Mouse (Mus musculus): ENCODE results near the gene Pde1c. TPM values are rescaled to one million over a fixed set of nuclear protein-coding genes. Genes with fewer than 3 reads are reported as not detected.

Pde1c gene
- polyA plus RNA-seq, 1 experiment, result 0.20 TPM

DNA sequence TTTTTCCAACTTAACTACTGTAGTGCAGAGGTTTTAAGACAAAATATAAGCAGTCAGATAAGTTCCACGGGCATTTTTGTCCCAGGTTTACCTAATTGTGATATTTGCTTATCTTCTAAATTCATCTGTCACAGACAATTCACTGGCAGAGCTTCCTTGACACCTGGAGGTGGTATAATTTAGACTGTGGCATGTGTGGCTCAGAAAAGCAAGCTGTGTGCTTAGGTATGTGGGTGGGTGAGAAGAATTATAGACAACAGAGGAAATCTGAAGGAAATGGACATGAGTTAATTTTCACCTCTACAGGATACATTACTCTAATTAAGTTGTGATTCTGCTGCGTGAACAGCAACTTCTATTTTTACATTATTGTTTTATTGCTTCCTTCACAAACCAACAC is 400.2 kb downstream of the Pde1c start:
- Histone ChIP-seq H3K4me1 (ENCODE audit: control insufficient read depth, insufficient read depth, insufficient read length, low read length) (no peaks in the 10 kb centered on the region), H3K27ac (replicated peaks; ENCODE audit: low read depth, low read length) (no peak overlapping the region)

DNA sequence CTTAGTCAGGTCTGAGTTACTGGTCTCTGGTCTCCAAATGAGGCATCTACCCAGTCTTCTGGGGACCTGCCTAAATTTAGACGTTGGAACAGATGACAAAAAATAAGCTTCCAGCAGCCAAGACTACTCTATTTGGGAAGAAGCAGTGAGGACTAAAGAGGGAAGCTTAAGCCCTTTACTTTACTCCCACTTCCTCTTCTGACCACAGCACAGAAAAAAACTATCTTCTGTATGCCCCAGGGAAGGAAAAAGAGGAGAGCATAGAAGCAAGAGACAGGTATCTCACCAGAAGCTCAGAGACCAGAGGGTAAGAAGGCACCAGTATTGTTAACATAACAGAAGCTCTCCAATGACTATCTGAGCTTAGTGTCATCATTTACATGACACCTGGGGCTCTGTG is 410.7 kb downstream of the Pde1c start:
- Histone ChIP-seq H3K4me1 (ENCODE audit: control insufficient read depth, insufficient read depth, insufficient read length, low read length) (no peaks in the 10 kb centered on the region), H3K4me3 (ENCODE audit: insufficient read depth, low read depth, low read length) (no peak overlapping the region), H3K27ac (replicated peaks; ENCODE audit: low read depth, low read length) (no peak overlapping the region)

More for the DNA sequence above, 400.2 kb downstream of the Pde1c start:
- H3K4me3 ChIP-seq (ENCODE audit: insufficient read depth, low read depth, low read length), result no peak overlapping the region

DNA sequence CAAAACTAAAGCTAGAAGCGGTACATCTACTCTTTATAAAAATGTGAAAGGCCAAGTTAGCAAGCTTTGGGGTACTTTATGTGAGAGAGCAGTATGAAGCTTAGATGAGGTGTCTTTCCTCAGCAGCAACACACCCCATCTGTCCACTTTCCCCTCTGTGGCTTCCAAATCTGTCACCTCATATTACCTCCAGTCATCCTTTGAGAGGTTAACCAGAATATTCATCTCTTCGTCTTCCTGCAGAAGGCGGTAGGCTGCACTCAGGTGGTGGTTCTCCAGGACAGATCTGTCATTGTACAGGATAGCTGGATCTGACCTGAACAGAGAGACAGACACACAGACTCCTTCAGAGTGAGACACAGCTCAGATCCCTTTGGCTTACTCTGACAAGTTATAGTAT is 412.1 kb downstream of the Pde1c start:
- peak overlapping the region; percentile 21; the same call in 1 of the 2 replicates for H3K27ac ChIP-seq (replicated peaks; ENCODE audit: low read depth, low read length)
- H3K4me1 ChIP-seq (ENCODE audit: control insufficient read depth, insufficient read depth, insufficient read length, low read length), result no peaks in the 10 kb centered on the region
- no peak overlapping the region for H3K4me3 ChIP-seq (ENCODE audit: insufficient read depth, low read depth, low read length)

DNA sequence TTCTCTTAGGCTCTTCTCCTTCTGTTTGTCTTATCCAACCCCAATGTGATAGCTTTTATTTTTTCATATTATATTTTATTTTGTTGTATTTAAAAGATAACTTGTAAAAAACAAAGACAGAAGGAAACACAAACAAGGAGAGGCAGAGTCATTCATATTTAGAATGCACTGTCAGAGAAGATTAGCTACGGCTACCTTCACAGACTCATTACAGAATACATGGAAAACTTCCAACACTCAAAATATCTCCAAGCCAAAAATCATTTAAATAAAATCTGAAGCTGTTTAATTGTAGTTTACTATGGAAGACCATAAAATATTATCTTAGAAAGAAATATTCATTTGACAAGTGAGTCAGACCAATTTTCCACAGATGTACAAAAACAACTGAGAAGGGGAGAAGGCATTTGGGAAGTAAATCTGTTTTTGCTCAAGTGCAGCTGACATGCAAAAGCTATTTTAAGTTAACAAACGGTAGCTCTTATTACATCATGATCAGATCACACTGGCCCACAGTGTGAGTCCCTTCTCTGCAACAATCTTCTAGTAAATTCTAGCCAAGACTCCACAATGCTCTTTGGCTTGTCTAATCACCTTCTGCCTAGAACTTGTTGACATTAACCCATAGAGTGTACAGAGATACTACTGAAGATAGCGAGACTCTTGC is 438.3 kb downstream of the Pde1c start:
- Histone ChIP-seq H3K4me3 (ENCODE audit: insufficient read depth, low read depth, low read length) (no peak overlapping the region), H3K4me1 (ENCODE audit: control insufficient read depth, insufficient read depth, insufficient read length, low read length) (no peaks in the 10 kb centered on the region), H3K27ac (replicated peaks; ENCODE audit: low read depth, low read length) (no peak overlapping the region)

DNA sequence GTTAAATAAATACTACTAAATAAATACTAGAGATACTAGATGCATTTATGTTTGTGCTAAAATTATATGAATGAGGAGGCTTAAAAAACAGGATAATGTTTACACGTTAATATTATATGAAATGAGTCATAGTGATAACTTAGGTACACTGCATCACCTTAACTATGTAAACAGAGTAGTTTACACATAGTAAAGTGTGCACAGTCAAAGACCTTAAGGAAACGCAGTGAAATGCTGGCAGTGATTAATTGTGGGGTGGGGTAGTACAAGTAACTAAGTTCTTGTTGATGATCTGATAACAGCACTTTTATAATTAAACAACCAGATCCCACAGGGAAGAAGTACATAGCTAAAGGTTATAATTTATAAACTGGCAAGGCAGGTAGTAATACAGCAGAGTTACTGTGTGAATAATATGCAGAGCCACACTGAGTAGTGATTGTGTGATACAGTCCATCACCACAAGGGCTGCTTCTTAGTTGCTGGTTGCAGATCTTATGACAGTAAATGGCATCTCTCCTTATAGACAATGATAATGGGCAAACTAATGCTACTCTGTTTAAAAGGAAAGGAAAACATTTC is 469.3 kb downstream of the Pde1c start:
- no peak overlapping the region for H3K27ac ChIP-seq (replicated peaks; ENCODE audit: low read depth, low read length)
- H3K4me1 ChIP-seq (ENCODE audit: control insufficient read depth, insufficient read depth, insufficient read length, low read length), result no peaks in the 10 kb centered on the region
- no peak overlapping the region for H3K4me3 ChIP-seq (ENCODE audit: insufficient read depth, low read depth, low read length)

DNA sequence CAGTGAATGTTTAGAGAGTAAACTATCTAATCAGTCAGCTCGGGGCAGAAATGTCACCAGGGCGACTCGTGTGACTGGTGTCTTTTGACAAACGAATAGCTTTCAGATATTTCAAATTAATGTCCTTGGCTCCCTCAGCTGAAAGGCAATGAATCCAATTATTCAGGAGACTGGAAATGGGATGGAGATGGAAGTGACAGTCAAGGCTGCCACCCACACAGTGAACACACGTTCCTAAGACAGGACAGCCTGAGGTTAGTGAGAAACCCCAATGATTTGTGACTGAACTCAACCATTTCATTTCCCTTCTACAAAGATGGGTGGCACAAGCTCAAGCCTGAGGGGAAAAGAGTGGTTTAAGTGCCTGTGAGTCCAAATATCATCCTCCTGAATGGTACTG is 470.5 kb downstream of the Pde1c start:
- H3K4me3 ChIP-seq (ENCODE audit: insufficient read depth, low read depth, low read length), result no peak overlapping the region
- no peak overlapping the region for H3K27ac ChIP-seq (replicated peaks; ENCODE audit: low read depth, low read length)
- H3K4me1 ChIP-seq (ENCODE audit: control insufficient read depth, insufficient read depth, insufficient read length, low read length), result no peaks in the 10 kb centered on the region

DNA sequence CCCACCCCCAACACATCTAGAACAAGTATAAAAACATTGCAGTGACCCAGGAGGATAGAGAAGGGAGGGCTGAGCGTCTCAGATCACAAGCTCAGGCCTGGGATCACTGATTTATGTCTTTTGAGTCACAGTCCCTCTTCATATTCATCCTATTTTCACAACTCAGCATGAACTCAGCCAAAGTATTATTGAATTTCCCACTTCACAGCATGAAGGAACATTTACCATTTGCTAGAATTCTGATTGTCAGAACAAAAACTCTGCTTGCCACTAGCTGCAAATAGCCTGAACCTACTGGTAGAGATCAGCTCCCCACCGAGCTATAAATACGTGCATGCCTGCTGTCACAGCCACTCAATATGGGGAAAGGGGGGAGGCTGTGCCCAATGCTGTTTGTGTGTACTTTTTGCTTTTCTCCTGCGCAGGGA is 492.5 kb downstream of the Pde1c start:
- Histone ChIP-seq H3K27ac (replicated peaks; ENCODE audit: low read depth, low read length) (no peak overlapping the region), H3K4me3 (ENCODE audit: insufficient read depth, low read depth, low read length) (no peak overlapping the region), H3K4me1 (ENCODE audit: control insufficient read depth, insufficient read depth, insufficient read length, low read length) (no peaks in the 10 kb centered on the region)

DNA sequence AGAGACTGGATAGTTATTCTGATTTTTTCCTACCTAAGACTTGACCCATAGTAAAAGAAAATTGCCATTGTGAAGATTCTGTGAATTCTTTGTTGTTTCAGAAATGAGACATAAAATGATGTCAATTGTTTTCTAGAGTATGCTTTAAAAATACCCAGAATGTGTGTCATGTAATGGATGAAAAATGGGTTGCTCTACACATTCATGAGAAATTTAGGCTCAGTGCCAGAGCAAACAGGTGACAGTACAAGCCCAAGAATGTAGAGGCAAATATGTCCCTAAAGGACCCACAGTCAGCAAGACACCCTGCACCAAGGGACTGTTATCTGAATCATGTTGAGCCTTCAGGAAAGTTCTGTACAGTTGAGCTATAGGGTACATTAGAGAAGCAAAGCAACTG is 500.4 kb downstream of the Pde1c start:
- H3K4me3 ChIP-seq (ENCODE audit: insufficient read depth, low read depth, low read length), result no peak overlapping the region
- H3K4me1 ChIP-seq (ENCODE audit: control insufficient read depth, insufficient read depth, insufficient read length, low read length), result no peaks in the 10 kb centered on the region
- H3K27ac ChIP-seq (replicated peaks; ENCODE audit: low read depth, low read length), result no peak overlapping the region

DNA sequence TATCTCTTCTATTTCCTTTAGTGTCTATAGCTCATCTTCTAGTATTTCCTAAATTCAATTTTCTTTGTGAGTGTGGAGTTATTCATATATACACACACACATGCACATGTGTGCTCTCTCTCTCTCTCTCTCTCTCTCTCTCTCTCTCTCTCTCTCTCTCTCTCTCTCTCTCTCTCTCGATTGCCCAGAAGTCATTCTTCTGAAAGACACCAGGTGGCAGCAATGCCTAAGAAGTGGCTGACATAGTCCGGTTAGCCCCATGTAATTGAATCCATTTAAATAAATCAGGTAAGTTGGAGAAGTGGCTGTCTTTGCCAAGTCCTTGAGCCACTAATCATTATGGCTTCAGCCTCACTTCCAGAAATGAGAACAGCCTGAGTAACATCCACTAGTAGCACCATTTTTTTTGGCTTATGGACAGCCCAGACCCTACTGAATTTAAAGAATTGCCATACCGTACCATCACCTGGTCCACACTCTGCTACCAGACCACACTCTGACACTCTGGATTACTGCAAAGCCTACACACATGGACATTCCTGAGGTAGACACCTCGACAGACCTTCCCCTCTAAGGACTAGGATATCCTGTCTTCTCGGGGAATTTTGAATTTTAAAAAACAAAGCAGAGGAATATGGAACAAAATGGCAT is 502.1 kb downstream of the Pde1c start:
- no peak overlapping the region for H3K27ac ChIP-seq (replicated peaks; ENCODE audit: low read depth, low read length)
- no peaks in the 10 kb centered on the region for H3K4me1 ChIP-seq (ENCODE audit: control insufficient read depth, insufficient read depth, insufficient read length, low read length)
- H3K4me3 ChIP-seq (ENCODE audit: insufficient read depth, low read depth, low read length), result no peak overlapping the region

DNA sequence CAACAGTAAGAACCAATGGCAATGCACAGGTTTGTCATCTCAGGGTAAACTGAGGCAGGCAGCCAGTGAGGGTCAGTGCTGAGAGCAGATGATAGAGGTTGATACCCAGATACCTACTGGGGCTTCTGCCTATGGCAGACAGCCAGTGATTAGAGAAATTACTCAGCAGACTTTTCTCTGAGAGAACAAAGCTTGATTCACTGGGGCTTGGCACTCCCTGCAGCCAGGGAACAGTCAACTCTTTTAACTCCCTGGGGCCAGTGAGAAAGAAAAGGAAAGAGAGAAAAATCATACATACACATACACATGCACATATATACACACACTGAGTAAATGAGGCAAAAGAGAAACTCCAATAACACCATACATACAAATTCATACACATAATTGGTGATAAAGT is 505.2 kb downstream of the Pde1c start:
- no peaks in the 10 kb centered on the region for H3K4me1 ChIP-seq (ENCODE audit: control insufficient read depth, insufficient read depth, insufficient read length, low read length)
- H3K4me3 ChIP-seq (ENCODE audit: insufficient read depth, low read depth, low read length), result no peak overlapping the region
- no peak overlapping the region for H3K27ac ChIP-seq (replicated peaks; ENCODE audit: low read depth, low read length)

DNA sequence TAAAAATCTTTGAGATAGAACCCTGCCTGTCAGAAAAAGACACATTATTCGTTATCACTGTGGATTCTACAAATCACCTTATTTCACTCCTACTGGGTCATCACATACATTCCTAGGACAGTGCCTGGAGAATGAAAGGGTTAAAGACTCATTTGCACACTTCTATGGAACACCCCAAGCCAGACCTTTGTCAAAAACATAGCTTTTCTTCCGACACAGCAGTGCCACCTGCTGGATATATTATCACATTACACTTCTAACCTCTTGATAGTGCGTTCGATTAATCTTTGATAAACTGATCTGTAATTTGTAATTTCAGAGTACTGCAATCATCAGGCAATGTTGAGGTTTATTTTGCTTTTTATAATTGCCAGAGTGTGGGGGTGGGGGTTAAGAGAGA is 519.8 kb downstream of the Pde1c start:
- Histone ChIP-seq H3K4me1 (ENCODE audit: control insufficient read depth, insufficient read depth, insufficient read length, low read length) (no peaks in the 10 kb centered on the region), H3K27ac (replicated peaks; ENCODE audit: low read depth, low read length) (no peak overlapping the region), H3K4me3 (ENCODE audit: insufficient read depth, low read depth, low read length) (no peak overlapping the region)

DNA sequence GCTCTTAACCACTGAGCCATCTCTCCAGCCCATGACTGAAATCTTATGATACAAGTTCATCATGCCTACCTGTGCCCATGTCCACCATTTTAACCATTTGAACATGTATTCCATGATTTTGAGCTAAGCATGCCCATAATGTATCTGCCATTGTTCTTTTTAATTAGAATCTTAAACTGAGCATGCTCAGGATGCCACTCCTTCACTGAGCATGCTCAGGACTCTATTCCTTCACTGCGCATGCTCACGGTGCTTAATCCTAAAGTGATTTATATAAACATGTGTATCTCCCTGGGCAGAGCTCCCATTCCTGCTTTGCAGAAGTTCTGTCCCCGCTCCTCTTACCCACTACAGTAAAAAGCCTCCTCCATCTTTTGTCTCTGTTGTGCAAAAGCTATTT is 520.3 kb downstream of the Pde1c start:
- Histone ChIP-seq H3K27ac (replicated peaks; ENCODE audit: low read depth, low read length) (no peak overlapping the region), H3K4me1 (ENCODE audit: control insufficient read depth, insufficient read depth, insufficient read length, low read length) (no peaks in the 10 kb centered on the region), H3K4me3 (ENCODE audit: insufficient read depth, low read depth, low read length) (no peak overlapping the region)

DNA sequence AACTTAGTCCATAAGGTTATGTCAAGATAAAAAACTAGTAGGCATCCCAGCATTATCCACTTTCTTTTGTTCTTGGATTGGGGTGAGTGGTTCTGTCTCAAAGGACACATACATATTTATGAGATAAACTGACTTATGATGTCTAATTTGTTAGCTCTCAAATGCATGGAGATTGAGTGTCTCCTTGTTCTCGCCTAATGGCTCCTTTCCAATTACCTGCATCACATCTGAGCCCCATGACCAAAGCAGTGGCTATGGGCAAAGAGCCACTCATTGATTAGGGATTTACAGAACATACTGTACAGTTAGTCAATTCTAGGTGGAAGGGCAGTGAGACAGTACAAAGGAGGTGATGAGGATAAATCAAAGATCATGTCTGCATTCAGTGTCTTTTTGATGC is 524.2 kb downstream of the Pde1c start:
- no peaks in the 10 kb centered on the region for H3K4me1 ChIP-seq (ENCODE audit: control insufficient read depth, insufficient read depth, insufficient read length, low read length)
- H3K27ac ChIP-seq (replicated peaks; ENCODE audit: low read depth, low read length), result no peak overlapping the region
- H3K4me3 ChIP-seq (ENCODE audit: insufficient read depth, low read depth, low read length), result no peak overlapping the region

DNA sequence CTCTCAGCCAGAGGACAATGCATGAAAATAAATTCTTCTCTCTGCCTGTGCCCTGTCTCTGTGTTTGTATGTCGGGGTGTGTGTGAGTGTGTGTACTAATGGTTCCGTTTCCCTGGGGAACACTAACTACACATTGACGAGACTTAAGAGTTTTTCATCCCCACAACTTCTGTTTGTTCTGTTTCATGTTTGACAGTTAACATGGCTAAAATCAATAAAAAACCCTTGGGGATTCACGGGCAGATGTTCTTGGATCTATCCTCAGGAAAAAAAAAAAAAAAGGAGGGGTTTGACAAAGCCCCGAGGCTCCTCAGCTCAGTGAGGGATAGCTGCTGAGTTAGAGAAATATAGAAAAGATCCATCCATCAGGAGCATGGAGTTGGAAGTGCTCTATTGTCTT is 524.6 kb downstream of the Pde1c start:
- H3K27ac ChIP-seq (replicated peaks; ENCODE audit: low read depth, low read length), result no peak overlapping the region
- no peaks in the 10 kb centered on the region for H3K4me1 ChIP-seq (ENCODE audit: control insufficient read depth, insufficient read depth, insufficient read length, low read length)

DNA sequence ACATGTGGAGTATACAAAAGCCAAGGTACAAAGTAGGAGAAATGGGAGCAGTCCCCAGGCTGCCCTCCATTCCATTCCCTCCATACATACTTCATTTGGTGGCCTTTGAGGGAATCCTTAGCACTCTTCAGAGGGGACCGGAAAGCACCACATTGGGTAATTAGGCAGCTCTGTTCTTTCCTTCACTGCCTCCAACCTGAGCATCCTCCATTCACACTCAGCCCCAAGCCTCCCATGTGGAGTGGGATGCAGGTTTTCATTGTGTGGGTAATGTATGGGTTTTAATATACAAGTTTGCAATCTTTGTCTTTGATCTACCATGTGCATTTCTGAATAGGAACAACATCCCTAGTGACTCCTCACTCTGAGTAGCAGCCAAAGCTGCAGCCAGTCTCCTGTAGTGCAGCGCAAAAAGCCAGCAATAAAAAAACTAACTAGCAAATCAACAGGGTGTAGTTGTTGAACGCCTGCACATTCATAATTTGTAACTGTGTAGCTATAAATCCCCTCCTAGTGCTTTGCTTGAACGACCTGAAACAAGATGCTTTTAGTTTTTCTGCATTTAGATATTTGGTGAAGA is 529.3 kb downstream of the Pde1c start:
- no peaks in the 10 kb centered on the region for H3K4me1 ChIP-seq (ENCODE audit: control insufficient read depth, insufficient read depth, insufficient read length, low read length)
- H3K4me3 ChIP-seq (ENCODE audit: insufficient read depth, low read depth, low read length), result no peak overlapping the region

More for the DNA sequence above, 524.6 kb downstream of the Pde1c start:
- H3K4me3 ChIP-seq (ENCODE audit: insufficient read depth, low read depth, low read length), result no peak overlapping the region

DNA sequence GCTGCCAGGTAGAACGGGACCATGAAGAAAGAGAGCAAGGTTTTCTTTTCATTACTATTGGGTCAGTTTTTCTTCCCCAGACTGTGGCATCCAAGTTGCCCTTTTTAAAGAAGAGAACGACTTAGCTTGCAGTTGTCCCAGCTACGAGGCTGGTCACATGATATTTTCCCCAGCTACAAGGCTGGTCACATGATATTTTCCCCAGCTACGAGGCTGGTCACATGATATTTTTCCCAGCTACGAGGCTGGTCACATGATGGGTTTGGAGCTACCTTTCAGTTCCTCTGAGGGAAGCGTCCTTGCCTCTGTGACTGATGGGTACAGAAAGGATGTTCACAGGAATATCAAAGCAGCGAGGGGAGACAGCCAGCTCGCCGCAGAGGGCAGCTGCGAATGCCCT is 533.8 kb downstream of the Pde1c start:
- Histone ChIP-seq H3K4me3 (ENCODE audit: insufficient read depth, low read depth, low read length) (no peak overlapping the region), H3K27ac (replicated peaks; ENCODE audit: low read depth, low read length) (no peak overlapping the region), H3K4me1 (ENCODE audit: control insufficient read depth, insufficient read depth, insufficient read length, low read length) (no peaks in the 10 kb centered on the region)

More for the DNA sequence above, 529.3 kb downstream of the Pde1c start:
- H3K27ac ChIP-seq (replicated peaks; ENCODE audit: low read depth, low read length), result no peak overlapping the region

Measured in brown adipose tissue, adult 24 weeks (tissue).